Mouse (Mus musculus) kidney, embryonic 16.5 days (tissue): ENCODE data around the gene Nog. TPM values are rescaled to one million over a fixed set of nuclear protein-coding genes. Genes with fewer than 3 reads are reported as not detected.

Source experiments
- ATAC-seq: fragments of 200-750 bp; cut with Nextera tagmentation; 2 replicates; pipeline ENCODE4 v1.8.0; 2017; ENCODE audit warnings: moderate TSS enrichment; ENCODE audit not compliant: low FRiP score, low TSS enrichment
- H3K27ac ChIP-seq: fragments of 300-500 bp; sonication (generic); 2 replicates; pipeline ENCODE4 v1.5.1; 2014; ENCODE audit warnings: low read length
- H3K27me3 ChIP-seq: fragments of 300-500 bp; sonication (generic); 2 replicates; pipeline ENCODE4 v1.6.1; 2014; ENCODE audit warnings: low read length, control low read depth, mixed read lengths; ENCODE audit not compliant: insufficient read depth
- H3K36me3 ChIP-seq: fragments of 300-500 bp; sonication (generic); 2 replicates; pipeline ENCODE4 v1.6.1; 2014; ENCODE audit warnings: low read length, control low read depth, mixed read lengths; ENCODE audit not compliant: insufficient read depth
- H3K4me1 ChIP-seq: fragments of 300-500 bp; sonication (generic); 2 replicates; pipeline ENCODE4 v1.6.1; 2014; ENCODE audit warnings: low read length, control low read depth, mixed read lengths; ENCODE audit not compliant: insufficient read depth
- H3K4me2 ChIP-seq: fragments of 300-500 bp; sonication (generic); replicated peaks from 2 replicates; pipeline ENCODE4 v1.6.1; 2014; ENCODE audit warnings: low read depth, low read length
- H3K4me3 ChIP-seq: fragments of 300-500 bp; sonication (generic); 2 replicates; pipeline ENCODE4 v1.5.1; 2014; ENCODE audit warnings: mild to moderate bottlenecking, low read length
- H3K9ac ChIP-seq: fragments of 300-500 bp; sonication (generic); replicated peaks from 2 replicates; pipeline ENCODE4 v1.6.1; 2014; ENCODE audit warnings: low read length
- H3K9me3 ChIP-seq: fragments of 300-500 bp; sonication (generic); 2 replicates; pipeline ENCODE4 v1.6.1; 2016; ENCODE audit warnings: low read length, control low read depth
- WGBS: fragments of 180-500 bp; shearing (Covaris S2); extraction: QIAGEN DNeasy Blood & Tissue Kit; methylation state at CpG from one replicate; pipeline ENCODE4 v1.1.7; 2014; 5-methylcytosine and 5-hydroxymethylcytosine counted together
- polyA plus RNA-seq: library from polyadenylated mRNA; unstranded; fragments of >200 nt; fragmentation: Nextera tagmentation; extraction: Ambion mirVana; gene quantifications from 2 replicates; pipeline ENCODE4 v1.2.1, GENCODE M21; 2015

Nog gene
- polyA plus RNA-seq, 1 experiment from 2014 or later = 1.0 TPM

GRCm38 (mm10) chr11:89312378-89312777 is 10.2 kb upstream of the Nog start:
- WGBS = 8% methylated on average over 3 of the region's 3 CpGs
- H3K4me1 ChIP-seq = peaks cover 41% of the 10 kb centered on the region
- no peak overlapping the region for H3K9ac ChIP-seq
- H3K27ac ChIP-seq = 0 out of 2 replicates have a peak overlapping the region, but pooled peaks have one; percentile 0
- H3K4me3 ChIP-seq = no peak overlapping the region
- no peaks in the 10 kb centered on the region for H3K36me3 ChIP-seq
- H3K9me3 ChIP-seq = no peaks in the 10 kb centered on the region
- H3K27me3 ChIP-seq = no peaks in the 10 kb centered on the region
- H3K4me2 ChIP-seq = peak overlapping the region; percentile 1; the same call in 1 of the 2 replicates
- 0 out of 2 replicates have a peak, but pooled peaks have one; percentile 24 for ATAC-seq

- Histone ChIP-seq H3K9me3 (peaks cover 4% of the 10 kb centered on the region; the same call in 1 of the 2 replicates), H3K36me3 (no peaks in the 10 kb centered on the region), H3K27ac (peak overlapping the region; percentile 70; the same call in 1 of the 2 replicates), H3K4me2 (no peak overlapping the region), H3K27me3 (no peaks in the 10 kb centered on the region), H3K9ac (no peak overlapping the region), H3K4me3 (no peak overlapping the region), H3K4me1 (peaks cover 41% of the 10 kb centered on the region)
- WGBS = 37% methylated on average over 11 of the region's 11 CpGs
- no peak for ATAC-seq
Measured at GRCm38 (mm10) chr11:89310217-89310616, 8.1 kb upstream of the Nog start.

- ATAC-seq = peak; percentile 66
- Histone ChIP-seq H3K36me3 (no peaks in the 10 kb centered on the region), H3K4me3 (peak overlapping the region; percentile 66), H3K9me3 (peaks cover 4% of the 10 kb centered on the region; the same call in 1 of the 2 replicates), H3K27ac (no peak overlapping the region), H3K27me3 (peaks cover 23% of the 10 kb centered on the region), H3K4me1 (peaks cover 21% of the 10 kb centered on the region), H3K9ac (no peak overlapping the region), H3K4me2 (peak overlapping the region; percentile 97)
- WGBS = 2% methylated on average over 16 of the region's 16 CpGs
Measured at GRCm38 (mm10) chr11:89303421-89303820, 1.3 kb upstream of the Nog start.

DNA sequence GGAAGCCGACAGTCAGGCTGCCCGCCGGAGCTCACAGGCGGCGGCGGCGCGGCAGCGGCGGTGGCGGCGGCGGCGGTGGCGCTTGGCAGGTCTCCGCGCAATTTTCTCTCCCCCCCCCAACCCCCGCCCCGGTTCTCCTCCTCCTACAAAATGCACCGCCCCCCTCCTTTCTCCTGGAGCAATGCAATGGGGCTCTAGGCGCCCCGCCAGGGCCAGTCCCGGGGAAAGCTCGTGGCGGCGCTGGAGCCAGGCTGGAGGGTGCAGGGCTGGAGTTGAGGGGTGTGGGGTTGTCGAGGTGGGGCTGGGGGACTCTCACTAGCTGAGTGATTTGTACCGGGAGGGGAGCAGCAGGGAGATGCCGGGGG is 666 bp upstream of the Nog start:
- ATAC-seq = peak; percentile 54
- Histone ChIP-seq H3K27me3 (peaks cover 27% of the 10 kb centered on the region), H3K27ac (0 out of 2 replicates have a peak overlapping the region, but pooled peaks have one; percentile 40), H3K9me3 (peaks cover 4% of the 10 kb centered on the region; the same call in 1 of the 2 replicates), H3K9ac (peak overlapping the region; percentile 67), H3K4me1 (peaks cover 25% of the 10 kb centered on the region), H3K36me3 (no peaks in the 10 kb centered on the region), H3K4me2 (peak overlapping the region; percentile 97), H3K4me3 (peak overlapping the region; percentile 66)
- under 1% methylated on average over 23 of the region's 29 CpGs for WGBS

DNA sequence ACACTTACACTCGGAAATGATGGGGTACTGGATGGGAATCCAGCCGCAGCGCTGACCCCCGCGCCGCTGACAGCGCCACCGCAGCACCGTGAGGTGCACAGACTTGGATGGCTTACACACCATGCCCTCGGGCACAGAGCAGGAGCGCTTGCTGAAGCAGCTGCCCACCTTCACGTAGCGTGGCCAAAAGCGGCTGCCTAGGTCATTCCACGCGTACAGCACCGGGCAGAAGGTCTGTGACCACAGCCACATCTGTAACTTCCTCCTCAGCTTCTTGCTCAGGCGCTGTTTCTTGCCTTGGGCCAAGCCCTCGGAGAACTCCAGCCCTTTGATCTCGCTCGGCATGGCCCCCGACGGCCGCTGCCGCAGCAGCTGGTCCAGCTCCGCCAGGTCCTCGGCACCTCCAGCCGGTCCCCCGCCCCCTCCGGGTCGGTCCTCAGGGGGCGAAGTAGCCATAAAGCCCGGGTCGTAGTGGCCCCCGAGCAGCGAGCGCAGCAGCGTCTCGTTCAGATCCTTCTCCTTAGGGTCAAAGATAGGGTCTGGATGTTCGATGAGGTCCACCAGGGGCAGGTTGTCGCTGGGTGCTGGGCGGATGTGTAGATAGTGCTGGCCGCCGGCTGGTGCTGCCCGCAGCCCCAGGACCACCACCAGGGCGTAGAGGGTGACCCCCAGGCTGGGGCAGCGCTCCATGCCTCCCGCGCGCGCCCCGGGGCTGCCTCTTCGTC is 639 bp downstream of the Nog start:
- Histone ChIP-seq H3K4me2 (peak overlapping the region; percentile 97), H3K4me3 (peak overlapping the region; percentile 66), H3K27ac (peak overlapping the region; percentile 58), H3K27me3 (peaks cover 28% of the 10 kb centered on the region), H3K36me3 (no peaks in the 10 kb centered on the region), H3K9ac (peak overlapping the region; percentile 67), H3K4me1 (peaks cover 29% of the 10 kb centered on the region), H3K9me3 (peaks cover 4% of the 10 kb centered on the region; the same call in 1 of the 2 replicates)
- under 1% methylated on average over 53 of the region's 53 CpGs for WGBS
- peak; percentile 20; the same call in 1 of the 2 replicates for ATAC-seq

GRCm38 (mm10) chr11:89299784-89300775 is 2.1 kb downstream of the Nog start:
- ATAC-seq = no peak
- Histone ChIP-seq H3K36me3 (no peaks in the 10 kb centered on the region), H3K9me3 (no peaks in the 10 kb centered on the region), H3K4me1 (peaks cover 29% of the 10 kb centered on the region), H3K4me3 (peak overlapping the region; percentile 47), H3K27ac (no peak overlapping the region), H3K9ac (no peak overlapping the region), H3K4me2 (peak overlapping the region; percentile 87), H3K27me3 (peaks cover 28% of the 10 kb centered on the region)
- WGBS = 2% methylated on average over 26 of the region's 26 CpGs

GRCm38 (mm10) chr11:89299116-89299783 is 2.9 kb downstream of the Nog start:
- Histone ChIP-seq H3K36me3 (no peaks in the 10 kb centered on the region), H3K27ac (no peak overlapping the region), H3K4me1 (peaks cover 29% of the 10 kb centered on the region), H3K4me2 (peak overlapping the region; percentile 87), H3K9me3 (no peaks in the 10 kb centered on the region), H3K4me3 (peak overlapping the region; percentile 47), H3K9ac (peak overlapping the region; percentile 56), H3K27me3 (peaks cover 26% of the 10 kb centered on the region)
- WGBS = 1% methylated on average over 20 of the region's 36 CpGs
- ATAC-seq = no peak; the same call in 1 of the 2 replicates

DNA sequence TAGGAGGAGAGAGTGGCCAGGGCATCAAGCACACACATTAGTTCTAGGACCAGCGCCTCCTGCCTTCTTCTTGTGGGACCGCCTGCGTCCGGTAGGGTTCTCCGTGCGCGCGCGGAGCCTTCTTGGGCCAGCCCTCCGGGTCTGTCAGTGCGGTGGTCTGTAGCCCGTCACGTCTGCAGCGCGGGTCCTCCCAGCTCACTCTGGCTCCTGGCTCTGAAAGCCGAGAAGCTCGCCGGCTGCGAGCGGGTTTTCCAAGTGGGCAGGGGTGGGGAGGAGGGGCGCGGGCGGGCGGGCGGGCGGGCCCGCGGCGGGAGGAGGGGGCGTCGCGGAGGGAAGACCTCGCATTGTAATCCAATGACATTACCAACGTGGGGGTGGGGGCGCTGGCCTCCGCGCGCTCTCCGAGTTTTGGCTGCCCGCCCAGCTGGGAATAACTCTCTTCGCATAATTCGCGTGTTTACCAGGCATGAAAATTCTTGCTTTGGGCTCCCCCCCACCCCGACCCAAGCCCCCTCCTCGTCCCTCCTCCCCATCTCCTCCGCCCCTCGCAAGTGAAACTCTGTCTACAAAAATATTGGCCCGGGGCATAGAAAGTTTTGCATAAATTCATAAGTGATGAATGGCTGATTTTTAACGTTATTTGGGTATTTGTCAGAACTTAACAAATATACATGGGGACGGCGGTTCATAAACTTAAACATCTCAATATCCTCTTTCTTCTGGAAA is 3.7 kb downstream of the Nog start:
- peak; percentile 66; the same call in 1 of the 2 replicates for ATAC-seq
- Histone ChIP-seq H3K9ac (peak overlapping the region; percentile 57), H3K27ac (no peak overlapping the region; the same call in 1 of the 2 replicates), H3K4me1 (peaks cover 29% of the 10 kb centered on the region), H3K9me3 (no peaks in the 10 kb centered on the region), H3K27me3 (peaks cover 25% of the 10 kb centered on the region), H3K4me2 (peak overlapping the region; percentile 87), H3K4me3 (peak overlapping the region; percentile 47), H3K36me3 (no peaks in the 10 kb centered on the region)
- WGBS = 0% methylated on average over 41 of the region's 51 CpGs

- ATAC-seq = no peak
- H3K9ac ChIP-seq = no peak overlapping the region
- H3K9me3 ChIP-seq = no peaks in the 10 kb centered on the region
- H3K36me3 ChIP-seq = no peaks in the 10 kb centered on the region
- WGBS = 56% methylated on average over 5 of the region's 5 CpGs
- no peak overlapping the region for H3K27ac ChIP-seq
- peaks cover 25% of the 10 kb centered on the region for H3K27me3 ChIP-seq
- H3K4me2 ChIP-seq = peak overlapping the region; percentile 87
- peaks cover 29% of the 10 kb centered on the region for H3K4me1 ChIP-seq
- no peak overlapping the region for H3K4me3 ChIP-seq
Measured at GRCm38 (mm10) chr11:89297521-89297920, 4.6 kb downstream of the Nog start.
